Mouse (Mus musculus): Measurements from ENCODE around the gene Gm20481.
"Not testable (repeated sequence)": the region's sequence is repeated elsewhere in the genome, so short reads cannot be mapped to it uniquely, and the experiment has no call there.

Gm20481 gene

GRCm38 (mm10) chr17:34969822-34970221 is at the start of gene Gm20481:
Gm20481 (plus strand) TSS chr17:34969912.
- not testable (repeated sequence) for DNase-seq

DNA sequence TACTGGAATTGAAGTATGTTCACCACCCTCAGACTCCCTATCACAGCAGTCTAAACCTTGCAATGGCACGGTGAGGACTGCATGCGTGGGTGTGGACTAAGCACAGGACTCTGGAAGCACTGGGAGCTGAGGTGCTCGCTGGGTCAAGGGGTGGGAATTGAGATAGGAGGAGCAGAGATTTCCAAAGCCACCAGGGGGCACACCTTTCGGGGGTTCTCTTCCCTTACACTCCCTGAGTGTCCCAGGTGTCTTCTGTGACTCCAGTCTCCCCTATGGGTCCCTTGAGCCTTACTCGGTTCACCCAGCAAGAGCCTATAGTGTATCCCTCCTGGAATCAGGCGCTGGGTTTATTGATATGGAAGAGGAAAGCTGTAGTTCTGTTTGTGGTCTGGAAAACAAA is 46.8 kb upstream of the Gm20481 start:
- no peak for DNase-seq

DNA sequence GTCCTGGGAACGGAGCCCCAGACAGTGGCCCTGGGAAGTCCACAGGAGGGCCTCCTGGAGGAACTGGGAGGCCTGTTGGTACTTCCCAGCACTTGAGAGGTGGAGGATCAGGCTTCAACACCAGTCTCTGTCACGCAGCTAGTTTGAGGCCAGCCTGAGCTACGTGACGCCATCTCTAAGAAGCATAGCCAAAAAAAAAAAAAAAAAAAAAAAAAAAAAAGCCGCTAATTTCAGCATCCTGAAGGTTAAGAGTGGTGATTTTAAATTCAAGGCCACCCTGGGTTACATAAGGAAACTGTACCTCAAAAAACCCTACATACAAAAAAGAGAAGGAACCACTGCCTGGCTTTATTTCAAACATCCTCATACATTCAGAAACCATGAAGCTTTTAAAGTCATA is 45.5 kb upstream of the Gm20481 start:
- no peak for DNase-seq

- DNase-seq = no peak
These were observed 42.2 kb upstream of the Gm20481 start for GRCm38 (mm10) chr17:34927306-34928019.

DNA sequence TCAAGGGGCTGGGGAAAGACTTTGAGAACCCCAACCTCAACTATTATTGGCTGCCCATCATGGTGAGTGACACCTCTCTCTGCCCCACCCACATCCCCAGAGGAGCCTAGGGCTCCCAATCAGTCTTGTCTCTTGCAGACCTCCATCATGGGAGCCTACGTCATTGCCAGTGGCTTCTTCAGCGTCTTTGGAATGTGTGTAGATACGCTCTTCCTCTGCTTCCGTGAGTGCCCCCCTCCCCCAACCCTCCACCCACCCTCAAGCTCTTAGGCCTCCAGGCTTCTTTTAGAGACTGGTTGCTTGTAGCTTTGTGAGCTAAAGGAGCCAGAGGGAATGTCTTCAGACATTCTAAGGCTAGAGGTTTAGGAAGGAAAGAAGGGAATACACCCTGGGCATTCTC is 40.9 kb upstream of the Gm20481 start:
- no peak for DNase-seq

- peak; percentile 99 for DNase-seq
These were observed 38.5 kb upstream of the Gm20481 start, which contains the start of gene Neu1 for GRCm38 (mm10) chr17:34931061-34931734. Neu1 (plus strand) TSS chr17:34931253.

DNA sequence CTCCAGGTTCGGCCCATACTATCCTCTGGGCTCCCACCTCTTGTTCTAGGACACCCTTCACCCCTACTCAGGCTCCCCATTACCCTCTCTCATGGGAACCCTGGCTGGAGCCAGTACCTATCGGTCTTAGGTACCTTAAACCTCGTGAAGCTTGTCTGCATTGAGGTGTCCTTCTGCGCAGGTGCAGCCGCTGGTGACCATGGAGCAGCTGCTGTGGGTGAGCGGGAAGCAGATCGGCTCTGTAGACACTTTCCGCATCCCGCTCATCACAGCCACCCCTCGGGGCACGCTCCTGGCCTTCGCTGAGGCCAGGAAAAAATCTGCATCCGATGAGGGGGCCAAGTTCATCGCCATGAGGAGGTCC is 38.0 kb upstream of the Gm20481 start:
- DNase-seq = peak; percentile 51 to 55

- DNase-seq = no peak
These were observed 37.4 kb upstream of the Gm20481 start for GRCm38 (mm10) chr17:34932287-34932686.

DNA sequence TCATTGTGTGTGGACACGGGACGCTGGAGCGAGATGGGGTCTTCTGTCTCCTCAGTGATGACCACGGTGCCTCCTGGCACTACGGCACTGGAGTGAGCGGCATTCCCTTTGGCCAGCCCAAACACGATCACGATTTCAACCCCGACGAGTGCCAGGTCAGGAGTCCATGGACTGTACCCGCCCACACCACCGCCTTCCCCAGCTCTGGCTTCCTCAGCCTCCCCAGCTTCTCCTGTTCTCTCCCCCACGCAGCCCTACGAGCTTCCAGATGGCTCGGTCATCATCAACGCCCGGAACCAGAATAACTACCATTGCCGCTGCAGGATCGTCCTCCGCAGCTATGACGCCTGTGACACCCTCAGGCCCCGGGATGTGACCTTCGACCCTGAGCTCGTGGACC is 35.7 kb upstream of the Gm20481 start:
- no peak for DNase-seq

DNA sequence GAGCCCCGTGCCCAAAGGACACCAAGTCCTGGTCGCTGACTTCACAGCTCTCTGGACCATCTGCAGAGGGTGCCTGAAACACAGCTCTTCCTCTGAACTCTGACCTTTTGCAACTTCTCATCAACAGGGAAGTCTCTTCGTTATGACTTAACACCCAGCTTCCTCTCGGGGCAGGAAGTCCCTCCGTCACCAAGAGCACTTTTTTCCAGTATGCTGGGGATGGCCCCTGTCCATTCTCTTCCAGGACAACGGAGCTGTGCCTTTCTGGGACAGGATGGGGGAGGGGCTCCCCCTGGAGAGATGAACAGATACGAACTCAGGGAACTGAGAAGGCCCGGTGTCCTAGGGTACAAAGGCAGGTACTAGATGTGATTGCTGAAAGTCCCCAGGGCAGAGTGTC is 34.9 kb upstream of the Gm20481 start:
- no peak for DNase-seq

DNA sequence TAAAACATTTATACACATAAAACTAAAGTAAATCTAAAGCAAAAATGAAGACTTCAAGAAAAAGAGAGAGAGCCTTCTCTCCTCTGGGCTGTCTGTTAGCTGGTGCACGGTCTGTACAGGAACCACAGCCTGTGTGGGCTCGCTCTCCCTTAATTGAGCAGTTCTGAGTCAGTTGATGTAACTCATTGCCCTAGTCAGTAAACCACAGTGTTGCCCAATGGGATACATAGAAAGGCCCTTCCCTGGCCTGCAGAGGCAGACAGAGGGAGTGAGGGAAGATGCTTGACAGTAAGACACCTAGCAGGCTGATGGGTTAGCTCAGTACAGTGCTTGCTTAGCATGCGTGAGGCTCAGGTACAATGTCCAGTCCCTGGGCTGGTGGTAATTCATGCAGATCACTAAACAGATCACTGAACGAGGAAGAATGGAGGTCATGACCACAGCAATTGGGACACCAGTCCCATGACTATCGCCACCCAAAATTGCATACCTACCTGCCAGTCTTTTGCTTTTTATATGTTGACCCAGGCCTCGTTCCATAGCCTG is 31.7 kb upstream of the Gm20481 start:
- no peak for DNase-seq

DNA sequence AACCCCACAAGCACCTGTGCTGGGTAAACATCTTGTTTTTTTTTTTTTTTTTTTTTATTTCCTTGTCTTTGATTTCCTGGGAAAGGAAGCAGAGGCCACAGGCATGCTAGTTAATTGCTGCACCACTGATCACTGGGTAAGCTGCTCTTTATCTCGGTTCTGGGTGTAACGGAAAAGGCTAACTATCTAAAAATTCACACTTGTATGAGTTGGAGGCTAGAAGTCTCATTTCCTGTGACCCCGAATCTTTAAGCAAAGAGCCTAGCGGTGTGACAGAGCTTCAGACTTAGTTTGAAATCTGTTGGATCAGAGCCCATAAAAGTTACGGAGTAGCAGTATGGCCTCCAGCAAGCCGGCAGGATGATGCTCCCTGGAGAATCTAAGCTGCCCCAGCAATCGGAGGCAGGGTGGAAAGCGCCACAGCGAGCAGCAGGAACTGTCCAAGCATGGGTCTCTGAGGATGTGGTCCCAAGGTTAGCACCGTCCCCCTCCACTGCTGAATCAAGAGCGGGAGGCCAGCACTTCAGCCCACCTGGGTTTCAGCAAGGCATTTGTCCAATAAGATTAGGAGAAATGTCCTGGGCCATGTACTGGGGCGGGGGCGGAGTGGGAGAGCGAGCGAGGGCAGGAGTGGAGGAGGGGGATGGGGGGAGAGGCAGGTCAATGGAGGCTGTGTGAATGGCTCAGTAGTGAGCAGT is 28.2 kb upstream of the Gm20481 start:
- DNase-seq = no peak

GRCm38 (mm10) chr17:34943128-34943815 is 26.4 kb upstream of the Gm20481 start:
- no peak for DNase-seq

DNA sequence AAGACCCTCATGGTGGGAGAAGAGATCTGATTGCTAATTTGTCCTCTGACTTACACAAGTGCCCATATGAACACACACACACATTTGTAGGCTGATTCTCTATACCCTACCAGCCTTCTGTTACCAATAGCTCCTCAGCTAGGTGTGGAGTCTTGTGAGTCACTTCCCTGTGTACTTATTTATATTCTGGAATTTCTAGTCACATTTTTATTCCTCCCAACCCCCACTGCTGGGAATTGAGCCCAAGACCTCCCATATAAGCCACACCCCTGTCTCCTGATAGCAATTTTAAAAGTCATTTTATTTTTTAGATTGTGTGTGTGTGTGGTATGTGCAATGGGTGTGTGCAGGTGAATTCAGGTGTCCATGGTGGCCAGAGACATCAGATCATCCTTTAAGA is 25.4 kb upstream of the Gm20481 start:
- DNase-seq = no peak

DNA sequence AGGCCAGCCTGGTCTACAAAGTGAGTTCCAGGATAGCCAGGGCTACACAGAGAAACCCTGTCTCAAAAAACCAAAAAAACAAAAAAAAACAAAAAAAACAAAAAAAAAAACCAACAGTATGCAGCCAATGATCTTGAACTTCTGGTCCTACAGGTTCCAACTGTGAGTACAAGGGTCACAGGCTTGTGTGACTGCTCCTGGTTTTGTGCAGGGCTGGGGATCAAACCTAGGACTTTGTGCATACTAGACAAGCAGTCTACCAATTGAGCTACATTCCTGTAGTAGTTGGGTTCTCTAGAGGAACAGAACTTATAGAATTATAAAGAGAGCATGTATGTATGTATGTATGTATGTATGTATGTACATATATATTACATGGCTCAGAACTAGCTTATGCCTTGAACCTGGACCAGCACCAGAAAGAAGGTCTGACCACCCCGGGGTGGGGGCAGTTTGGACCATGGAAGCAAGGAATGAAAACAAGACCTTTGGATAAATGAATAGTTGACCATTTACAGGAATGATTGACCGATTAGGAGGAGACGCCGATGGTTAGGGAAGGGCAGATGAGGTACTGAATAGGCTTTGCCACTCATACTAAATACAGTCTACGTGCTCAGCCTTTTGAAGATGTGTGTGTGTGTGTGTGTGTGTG is 23.1 kb upstream of the Gm20481 start:
- DNase-seq = no peak

- DNase-seq = no peak
These were observed 22.1 kb upstream of the Gm20481 start for GRCm38 (mm10) chr17:34947606-34948005.

GRCm38 (mm10) chr17:34948721-34949552 is 20.8 kb upstream of the Gm20481 start:
- DNase-seq = not testable (repeated sequence)

- DNase-seq = no peak
These were observed 20.2 kb upstream of the Gm20481 start for GRCm38 (mm10) chr17:34949553-34949969.

- no peak for DNase-seq
These were observed 18.9 kb upstream of the Gm20481 start for GRCm38 (mm10) chr17:34950514-34951455.
